Mouse (Mus musculus) heart, adult 2 months (tissue): ENCODE data around the gene Map2.

Experiments
- CTCF ChIP-seq: fragments of 200-600 bp; IDR thresholded peaks from 2 replicates; pipeline ENCODE4 v1.8.1; 2022; ENCODE audit warnings: antibody characterized with exemption, mild to moderate bottlenecking, moderate library complexity
- POLR2A ChIP-seq: fragments of 200-500 bp; IDR thresholded peaks from 2 replicates; pipeline ENCODE4 v1.6.1; 2011; ENCODE audit warnings: mild to moderate bottlenecking, low read depth, low read length, control low read depth; ENCODE audit not compliant: insufficient read depth

DNA sequence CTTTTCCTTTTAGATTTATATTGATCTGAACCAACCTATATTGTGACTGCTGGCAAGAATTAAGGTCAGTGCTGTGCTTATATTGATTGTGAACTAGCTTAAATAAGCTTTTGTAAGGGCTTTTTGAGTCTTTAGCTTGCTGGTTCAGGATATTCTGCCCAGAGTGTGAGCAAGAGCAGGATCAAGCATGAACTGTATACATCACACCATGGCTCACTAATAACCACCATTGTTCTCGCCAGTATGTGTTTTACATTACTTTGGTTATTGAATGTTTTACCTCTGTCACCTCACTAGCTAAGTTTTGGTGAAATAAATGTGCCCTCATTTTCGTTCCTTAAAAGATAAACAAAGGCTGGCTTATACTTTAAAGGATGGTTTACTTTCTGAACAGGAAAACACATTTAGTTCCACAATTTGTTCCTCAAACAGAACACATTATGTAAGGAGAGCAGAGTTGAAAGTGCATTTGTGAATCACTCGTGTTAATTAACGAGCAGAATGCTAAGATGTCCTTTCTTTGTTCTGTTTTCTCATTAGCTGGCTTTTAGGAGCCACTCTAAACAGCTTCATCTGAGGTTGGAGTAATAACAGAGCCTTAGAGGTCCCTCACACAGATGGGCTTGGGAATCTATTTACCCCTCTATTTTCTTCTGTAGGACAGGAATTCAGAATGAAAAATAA, 76.7 kb downstream of the Map2 start:
- no peak for TF ChIP-seq POLR2A
- no peak for TF ChIP-seq CTCF
